Mouse (Mus musculus) mature B cell (primary cell): ENCODE measurements around the gene Nup205.

Experiments
- in situ Hi-C: fragments of 300-500 bp; cut with MboI; formaldehyde crosslinking; loops from 2 replicates; pipeline ENCODE4 v1.14.3; 2019

Gene Nup205

GRCm38 (mm10) chr6:35251807-35252476, 74.7 kb downstream of the Nup205 start:
- in situ Hi-C loops: loop anchor here (25.0 kb wide), 1 partner anchor 310 kb away; no protein-coding TSS in a partner anchor

- in situ Hi-C loops: loop anchor here (25.0 kb wide), 1 partner anchor 310 kb away; no protein-coding TSS in a partner anchor
Observed at GRCm38 (mm10) chr6:35252477-35253346, 75.5 kb downstream of the Nup205 start.

GRCm38 (mm10) chr6:35253474-35253873, 76.3 kb downstream of the Nup205 start:
- in situ Hi-C loops: loop anchor here (25.0 kb wide), 1 partner anchor 309 kb away; no protein-coding TSS in a partner anchor

GRCm38 (mm10) chr6:35254136-35254904, 77.1 kb downstream of the Nup205 start:
- in situ Hi-C loops: loop anchor here (25.0 kb wide), 1 partner anchor 308 kb away; no protein-coding TSS in a partner anchor

- in situ Hi-C loops: loop anchor here (25.0 kb wide), 1 partner anchor 307 kb away; no protein-coding TSS in a partner anchor
Observed at GRCm38 (mm10) chr6:35255017-35255416, 77.8 kb downstream of the Nup205 start.

GRCm38 (mm10) chr6:35256691-35257090, 79.5 kb downstream of the Nup205 start:
- in situ Hi-C loops: loop anchor here (25.0 kb wide), 1 partner anchor 306 kb away; no protein-coding TSS in a partner anchor

GRCm38 (mm10) chr6:35257626-35258190, 80.5 kb downstream of the Nup205 start:
- in situ Hi-C loops: loop anchor here (25.0 kb wide), 1 partner anchor 305 kb away; no protein-coding TSS in a partner anchor

- in situ Hi-C loops: loop anchor here (25.0 kb wide), 1 partner anchor 303 kb away; no protein-coding TSS in a partner anchor
Observed at GRCm38 (mm10) chr6:35258922-35259321, 81.7 kb downstream of the Nup205 start.

GRCm38 (mm10) chr6:35259526-35259925, 82.3 kb downstream of the Nup205 start:
- in situ Hi-C loops: loop anchor here (25.0 kb wide), 1 partner anchor 303 kb away; no protein-coding TSS in a partner anchor

GRCm38 (mm10) chr6:35260531-35260930, 83.3 kb downstream of the Nup205 start:
- in situ Hi-C loops: loop anchor here (25.0 kb wide), 1 partner anchor 302 kb away; no protein-coding TSS in a partner anchor

- in situ Hi-C loops: loop anchor here (25.0 kb wide), 1 partner anchor 297 kb away; no protein-coding TSS in a partner anchor
Observed at GRCm38 (mm10) chr6:35265580-35266278, 88.5 kb downstream of the Nup205 start.

GRCm38 (mm10) chr6:35268711-35269110, 91.5 kb downstream of the Nup205 start:
- in situ Hi-C loops: loop anchor here (25.0 kb wide), 1 partner anchor 294 kb away; no protein-coding TSS in a partner anchor

- in situ Hi-C loops: loop anchor here (25.0 kb wide), 1 partner anchor 293 kb away; no protein-coding TSS in a partner anchor
Observed at GRCm38 (mm10) chr6:35269643-35270042, 92.4 kb downstream of the Nup205 start.

- in situ Hi-C loops: loop anchor here (25.0 kb wide), 1 partner anchor 291 kb away; no protein-coding TSS in a partner anchor
Observed at GRCm38 (mm10) chr6:35271094-35271855, 94.1 kb downstream of the Nup205 start.

- in situ Hi-C loops: loop anchor here (25.0 kb wide), 1 partner anchor 290 kb away; no protein-coding TSS in a partner anchor
Observed at GRCm38 (mm10) chr6:35271868-35272765, 94.9 kb downstream of the Nup205 start.

GRCm38 (mm10) chr6:35273391-35274082, 96.3 kb downstream of the Nup205 start:
- in situ Hi-C loops: loop anchor here (25.0 kb wide), 1 partner anchor 289 kb away; no protein-coding TSS in a partner anchor

GRCm38 (mm10) chr6:35277903-35278587, 100.8 kb downstream of the Nup205 start:
- in situ Hi-C loops: no loop called here
